Mouse (Mus musculus) left cerebral cortex, postnatal 25 days (tissue): ENCODE measurements at regions not wholly inside any gene's neighbourhood (a gene's known extent, or its start where the extent isn't known, plus 50 kb on each side); places are given as distances from the start of the nearest gene placed in this dataset.
"Not testable (repeated sequence)": the region's sequence is repeated elsewhere in the genome, so short reads cannot be mapped to it uniquely, and the experiment has no call there.

Experiments used
- DNase-seq, 2 experiments: peaks; one replicate each; pipeline ENCODE4 v3.0.0; 2022; ENCODE audit warnings: low spot score in 2 of 2, mixed read lengths in 1 of 2
- intact Hi-C: fragments of 180-260 bp; cut with DNase I; formaldehyde crosslinking; loops from one replicate; pipeline ENCODE4 v1.15.1; 2025

GRCm38 (mm10) chr3:82219192-82219885 is 73.8 kb upstream of the Gucy1a1 start:
- intact Hi-C loops, DNase-seq: not testable (repeated sequence)

GRCm38 (mm10) chr3:82214566-82215465 is 69.2 kb upstream of the Gucy1a1 start:
- intact Hi-C loops, result no loop called here
- DNase-seq, result no peak

- intact Hi-C loops, result no loop called here
- DNase-seq, result no peak
Observed at GRCm38 (mm10) chr3:82207321-82207720, 61.7 kb upstream of the Gucy1a1 start.
